Mouse (Mus musculus) cerebellum, adult 8-10 months (tissue): ENCODE data around the gene Itm2a.

Experiments used
- DNase-seq: peaks from one replicate; pipeline ENCODE4 v3.0.0; 2022

The Itm2a gene

DNA sequence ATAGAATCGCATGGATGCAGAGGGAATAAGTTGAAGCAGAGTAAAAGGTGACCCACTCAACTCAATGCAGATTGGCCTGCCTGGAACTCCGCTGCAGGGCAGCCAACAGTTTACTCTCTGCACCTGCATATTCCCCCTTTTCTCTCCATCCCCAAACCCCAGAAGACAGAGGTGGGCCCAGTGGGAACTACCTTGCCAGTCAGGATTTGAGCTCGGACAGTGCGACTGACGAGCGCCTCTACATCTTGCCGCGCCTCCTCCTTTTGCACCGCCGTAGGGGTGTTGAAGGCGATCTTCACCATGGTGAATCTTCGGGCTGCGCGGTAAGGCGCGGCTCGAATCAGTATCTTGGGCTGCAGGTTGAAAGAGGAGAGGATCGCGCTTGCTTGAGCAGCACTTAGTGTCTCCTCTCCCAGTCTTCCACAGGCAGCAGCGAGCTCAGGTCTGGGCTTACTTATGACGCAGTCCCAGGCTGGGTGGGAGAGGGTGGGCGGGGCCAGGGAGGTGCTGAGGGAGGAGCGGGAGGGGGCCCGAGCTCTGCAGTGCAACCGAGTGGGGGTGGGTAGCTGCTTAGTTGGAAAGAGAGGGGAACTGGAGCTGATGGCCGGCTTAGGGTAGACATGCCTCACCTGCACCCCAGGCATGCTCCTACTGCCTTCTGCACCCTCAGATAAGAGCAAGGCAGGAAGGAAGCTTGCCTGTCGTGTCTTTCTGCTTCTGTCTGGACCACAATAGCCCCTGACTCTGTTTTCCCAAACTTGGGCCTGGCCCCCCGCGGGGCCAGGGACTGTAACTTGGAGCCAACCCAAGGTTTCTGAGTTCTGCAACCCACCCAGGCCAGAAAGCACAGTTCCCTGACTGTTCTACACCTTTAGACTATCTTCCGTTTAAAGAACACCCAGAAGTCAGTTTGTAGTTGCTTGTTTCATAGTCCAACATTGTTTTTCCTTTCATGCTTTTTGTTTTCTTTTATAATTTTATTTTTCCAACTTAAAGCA lies at the start of gene Itm2a:
Gene Itm2a (minus strand): TSS at position 462 of the 998 bp plus-strand sequence.
- DNase-seq: no peak

GRCm38 (mm10) chrX:107435887-107436286 lies 32.7 kb upstream of the Itm2a start:
- no peak for DNase-seq

DNA sequence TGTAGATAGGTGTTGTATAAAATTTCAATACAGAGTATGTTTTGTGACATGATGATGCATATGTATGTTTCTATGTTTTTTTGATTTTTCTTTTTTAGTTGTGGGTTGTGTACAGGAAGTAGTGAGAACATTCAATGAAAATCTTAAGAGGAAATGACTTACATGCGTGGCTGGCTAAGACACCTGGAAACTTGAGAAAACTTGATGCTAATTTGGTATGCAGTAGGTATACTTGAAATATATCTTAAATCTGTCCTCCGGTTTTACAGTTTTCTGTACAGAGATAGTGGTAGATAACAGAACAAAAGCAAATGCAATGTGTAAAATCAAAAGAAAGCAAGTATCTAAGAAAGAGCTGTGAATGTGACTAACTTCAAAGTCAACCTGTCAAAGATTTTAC lies 18.1 kb upstream of the Itm2a start:
- DNase-seq: no peak

GRCm38 (mm10) chrX:107417345-107417744 lies 14.2 kb upstream of the Itm2a start:
- DNase-seq: no peak

- DNase-seq: no peak
Observed at GRCm38 (mm10) chrX:107415999-107416398, 12.8 kb upstream of the Itm2a start.

DNA sequence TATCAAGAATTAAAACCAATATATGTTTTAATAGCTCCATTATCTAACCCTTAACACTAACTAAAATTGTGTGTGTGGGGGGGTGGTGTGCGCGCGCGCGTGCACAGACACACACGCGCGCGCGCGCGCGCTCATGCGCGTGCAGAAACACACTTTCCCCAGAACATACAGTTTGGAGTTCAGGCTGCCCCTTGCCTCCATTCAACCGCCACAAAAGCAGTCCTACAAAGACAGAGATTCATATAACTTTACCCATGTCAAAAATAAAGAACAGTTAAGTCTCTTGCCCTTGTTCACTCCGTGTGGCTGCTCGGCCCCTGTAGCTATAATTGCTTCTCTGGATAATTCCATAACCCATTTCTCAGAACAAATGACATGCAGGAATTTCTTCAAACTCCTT lies 695 bp downstream of the Itm2a start:
- no peak for DNase-seq

DNA sequence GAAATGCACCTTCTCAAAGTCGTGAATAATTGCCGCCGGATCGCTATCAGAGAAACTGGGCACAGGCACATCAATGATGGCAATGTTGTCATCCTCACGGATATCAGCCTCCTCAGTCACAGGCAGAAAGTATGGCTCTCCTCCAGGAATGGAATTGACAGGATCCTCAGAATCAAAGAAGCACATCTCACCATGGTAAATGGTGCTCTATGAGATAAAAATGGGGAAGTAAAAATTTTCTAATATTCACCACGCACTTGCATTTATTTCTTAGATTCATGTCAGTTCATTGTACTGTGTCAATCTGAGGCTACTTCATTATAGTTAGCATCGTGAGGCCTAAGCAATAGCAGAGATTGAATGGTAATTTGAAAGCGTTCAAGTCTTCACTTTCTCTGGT lies 4.1 kb downstream of the Itm2a start:
- DNase-seq: no peak

GRCm38 (mm10) chrX:107393256-107393655 lies 9.9 kb downstream of the Itm2a start:
- no peak for DNase-seq

DNA sequence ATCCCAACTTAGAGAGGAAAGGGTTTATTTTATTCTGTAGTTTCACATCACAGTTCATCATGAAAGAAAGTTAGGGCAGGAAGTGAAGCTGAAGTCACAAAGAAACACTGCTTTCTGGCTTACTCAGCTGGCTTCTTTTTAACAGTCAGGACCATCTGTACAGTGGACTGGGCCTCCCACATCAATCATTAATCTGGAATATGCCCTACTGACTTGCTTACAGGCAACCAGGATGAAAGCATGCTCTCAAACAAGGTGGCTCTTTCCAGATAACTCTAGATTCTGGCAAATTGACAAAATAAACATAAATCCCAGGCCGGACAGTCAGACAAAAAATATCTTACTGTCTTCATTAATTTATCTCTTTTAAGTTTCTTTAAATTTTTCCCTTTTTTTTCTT lies 27.8 kb downstream of the Itm2a start:
- no peak for DNase-seq
